Comparison of ENCODE assay signal across 9 mouse cellular contexts in the genomic region with DNA sequence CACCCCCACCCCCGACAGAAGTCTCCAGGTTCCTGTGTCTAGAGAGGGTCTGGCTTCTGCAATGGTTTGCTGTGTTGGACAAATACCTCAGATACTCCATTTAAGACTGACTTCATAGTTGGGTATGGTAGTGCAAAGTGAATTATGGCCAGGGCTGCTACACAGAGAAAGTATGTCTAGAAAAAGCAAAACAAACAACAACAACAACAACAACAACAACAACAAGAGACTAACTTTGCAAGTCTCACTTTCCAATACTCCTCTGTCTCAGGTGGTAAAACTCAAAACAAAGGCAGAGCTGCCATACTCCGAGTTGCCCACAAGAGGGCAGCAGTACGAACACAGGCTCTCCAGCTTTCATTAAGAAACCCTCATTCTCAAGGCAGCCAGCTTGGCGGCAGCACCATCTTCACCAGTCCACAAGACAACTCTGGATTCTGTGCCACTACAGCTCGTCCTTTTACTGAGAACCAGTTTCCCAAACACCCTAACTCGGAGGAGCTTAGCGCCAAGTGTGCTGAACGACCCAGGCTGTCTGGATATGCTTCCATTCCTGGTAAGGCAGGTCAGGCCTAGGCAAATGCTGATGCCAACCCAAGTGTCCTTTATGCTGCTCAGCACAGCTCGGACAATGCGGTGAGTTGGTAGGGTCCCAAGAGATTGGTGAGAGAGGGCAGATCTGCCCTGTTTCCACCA.
DNase-seq lines count a peak whose midpoint lies in the region; ATAC-seq and TF ChIP-seq lines count a peak whose summit lies in the region.
"Had no signal": no experiment of that assay in that cellular context is flagged by ENCODE, and none has a peak within 500 bp of the region (broad histone marks: within the 10 kb centered on the region; RNA-seq: fewer than 3 reads in every experiment).

No protein-coding gene starts in this region.

- CTCF ChIA-PET in Patski (lab: Charles Lee), result interaction anchor here (0.7 to 1.8 kb wide), 12 partner anchors 9 to 92 kb away, joined by 3 to 15 read pairs (median 4); no protein-coding TSS in a partner anchor

- no peaks in the 10 kb centered on the region for H3K36me3 ChIP-seq in forebrain, embryonic 16.5 days (ENCODE audit: control insufficient read depth, insufficient read depth)
- no peaks in the 10 kb centered on the region for H3K36me3 ChIP-seq in lung, embryonic 15.5 days

- H3K4me3 ChIP-seq in cerebellum, adult 2 months (replicated peaks; ENCODE audit: insufficient read depth, low read depth, low read length), result no peak overlapping the region
- H3K4me3 ChIP-seq in forebrain, embryonic 16.5 days (replicated peaks; ENCODE audit: low read length), result no peak overlapping the region
- no peak overlapping the region for H3K4me3 ChIP-seq in lung, embryonic 15.5 days
- H3K4me3 ChIP-seq: myocyte had no signal

- WGBS in cerebellum, adult 2 months, result 23% methylated on average over 10 of the region's 10 CpGs
- WGBS in forebrain, embryonic 16.5 days, result 33% methylated on average over 10 of the region's 10 CpGs
- 29% methylated on average over 10 of the region's 10 CpGs for WGBS in lung, embryonic 15.5 days

- no peak for TF ChIP-seq CTCF in Patski (IDR thresholded peaks at IDR 0.05)
- TF ChIP-seq CTCF in cerebellum, adult 2 months (IDR thresholded peaks at IDR 0.05; ENCODE audit: borderline replicate concordance, insufficient read depth, low read depth, low read length), result peak; percentile 88

- no peak overlapping the region for H3K9ac ChIP-seq in forebrain, embryonic 16.5 days (replicated peaks; ENCODE audit: low read depth, low read length)
- H3K9ac ChIP-seq in lung, embryonic 15.5 days, result no peak overlapping the region

- no peak for DNase-seq in Patski (ENCODE audit: low read depth, low spot score)
- peak; percentile 71 to 72 for DNase-seq in cerebellum, adult 2 months
- peak; percentile 76 for DNase-seq in heart, postnatal 4 days
- peak; percentile 71 to 92 for DNase-seq in layer of hippocampus, adult 18-20 months (ENCODE audit: low spot score in 2 of 2)
- peak; percentile 86 for DNase-seq in retina, postnatal 1 day

- H3K9me3 ChIP-seq in forebrain, embryonic 16.5 days (ENCODE audit: control insufficient read depth, low read length), result no peaks in the 10 kb centered on the region
- H3K9me3 ChIP-seq in lung, embryonic 15.5 days, result no peaks in the 10 kb centered on the region

- no peak overlapping the region for H3K27ac ChIP-seq in cerebellum, adult 2 months (ENCODE audit: insufficient read depth, low read length)
- H3K27ac ChIP-seq in forebrain, embryonic 16.5 days (ENCODE audit: low read length), result peak overlapping the region; percentile 15; the same call in 1 of the 2 replicates
- no peak overlapping the region for H3K27ac ChIP-seq in lung, embryonic 15.5 days

- TF ChIP-seq POLR2A in cerebellum, adult 2 months (IDR thresholded peaks at IDR 0.05; ENCODE audit: borderline replicate concordance, insufficient read depth, low read length), result no peak

- POLR2A ChIA-PET in Patski (lab: Charles Lee), result interaction anchor here (1.0 to 1.8 kb wide), 2 partner anchors 15 to 63 kb away, joined by 3 to 6 read pairs; partner anchors contain the start of gene Dlg5

- in situ Hi-C loops in Patski (cut with MboI; ENCODE audit: low pct_unique_long_range_greater_than_20kb), result no loop called here

- H3K4me1 ChIP-seq in cerebellum, adult 2 months (ENCODE audit: control insufficient read depth, insufficient read depth, low read length), result no peaks in the 10 kb centered on the region
- peaks cover 7% of the 10 kb centered on the region for H3K4me1 ChIP-seq in forebrain, embryonic 16.5 days (replicated peaks; ENCODE audit: control insufficient read depth, insufficient read depth, low read length)
- 0 out of 2 replicates have a peak, but pooled peaks cover 9% of the 10 kb centered on the region for H3K4me1 ChIP-seq in lung, embryonic 15.5 days

- no peak overlapping the region for H3K4me2 ChIP-seq in forebrain, embryonic 16.5 days (ENCODE audit: low read length)
- no peak overlapping the region for H3K4me2 ChIP-seq in lung, embryonic 15.5 days

- peak; percentile 51 for ATAC-seq in Patski
- peak; percentile 82 for ATAC-seq in forebrain, embryonic 16.5 days
- peak; percentile 43; the same call in 1 of the 2 replicates for ATAC-seq in lung, embryonic 15.5 days (ENCODE audit: borderline replicate concordance, extremely low read depth, low FRiP score, low TSS enrichment)
- no peak for ATAC-seq in activated CD4-positive, CD25-positive, alpha-beta regulatory T cell, adult 4 months

- H3K27me3 ChIP-seq in Patski, result no peaks in the 10 kb centered on the region
- H3K27me3 ChIP-seq in cerebellum, adult 2 months (ENCODE audit: control insufficient read depth, insufficient read depth, low read length), result no peaks in the 10 kb centered on the region
- H3K27me3 ChIP-seq in forebrain, embryonic 16.5 days (replicated peaks; ENCODE audit: control insufficient read depth, insufficient read depth, low read length), result no peaks in the 10 kb centered on the region
- no peaks in the 10 kb centered on the region for H3K27me3 ChIP-seq in lung, embryonic 15.5 days
